Mouse (Mus musculus) heart, embryonic 14.5 days (tissue): ENCODE data around the gene Pde7b. TPM values are rescaled to one million over a fixed set of nuclear protein-coding genes. Genes with fewer than 3 reads are reported as not detected.

Experiments
- ATAC-seq: fragments of 200-750 bp; cut with Nextera tagmentation; 2 replicates; pipeline ENCODE4 v1.8.0; 2017; ENCODE audit warnings: low read depth, moderate TSS enrichment; ENCODE audit not compliant: insufficient number of reproducible peaks, insufficient read depth, low FRiP score
- H3K27ac ChIP-seq, 2 experiments: fragments of 200-500 bp in 1 of 2; fragments of 300-500 bp in 1 of 2; sonication (generic) in 1 of 2; replicated peaks in 1 of 2; 2 replicates each; pipeline ENCODE4 v1.5.1; 2012 to 2014; ENCODE audit warnings: low read depth in 2 of 2, low read length in 2 of 2, control low read depth in 1 of 2, mild to moderate bottlenecking in 1 of 2, mixed read lengths in 1 of 2; ENCODE audit not compliant: control insufficient read depth in 1 of 2, insufficient read depth in 1 of 2
- H3K27me3 ChIP-seq: fragments of 300-500 bp; sonication (generic); 2 replicates; pipeline ENCODE4 v1.6.1; 2014; ENCODE audit warnings: mild to moderate bottlenecking, low read length, control low read depth; ENCODE audit not compliant: control insufficient read depth, insufficient read depth
- H3K36me3 ChIP-seq: fragments of 300-500 bp; sonication (generic); 2 replicates; pipeline ENCODE4 v1.6.1; 2014; ENCODE audit warnings: mild to moderate bottlenecking, control low read depth, low read length, mixed read lengths; ENCODE audit not compliant: control insufficient read depth, insufficient read depth
- H3K4me1 ChIP-seq, 2 experiments: fragments of 200-500 bp in 1 of 2; fragments of 300-500 bp in 1 of 2; sonication (generic) in 1 of 2; 2 replicates each; pipeline ENCODE4 v1.6.1; 2012 to 2014; ENCODE audit warnings: low read length in 2 of 2, control low read depth in 1 of 2, mixed read lengths in 1 of 2; ENCODE audit not compliant: control insufficient read depth in 2 of 2, insufficient read depth in 2 of 2
- H3K4me2 ChIP-seq: fragments of 300-500 bp; sonication (generic); 2 replicates; pipeline ENCODE4 v1.6.1; 2014; ENCODE audit warnings: mild to moderate bottlenecking, low read length
- H3K4me3 ChIP-seq, 2 experiments: fragments of 200-500 bp in 1 of 2; fragments of 300-500 bp in 1 of 2; sonication (generic) in 1 of 2; 2 replicates each; pipeline ENCODE4 v1.5.1; 2012 to 2014; ENCODE audit warnings: low read length in 2 of 2, mild to moderate bottlenecking in 2 of 2, control low read depth in 1 of 2, low read depth in 1 of 2, moderate library complexity in 1 of 2; ENCODE audit not compliant: control insufficient read depth in 1 of 2, insufficient read depth in 1 of 2
- H3K9ac ChIP-seq: fragments of 300-500 bp; sonication (generic); 2 replicates; pipeline ENCODE4 v1.6.1; 2014; ENCODE audit warnings: mild to moderate bottlenecking, low read length
- H3K9me3 ChIP-seq: fragments of 300-500 bp; sonication (generic); 2 replicates; pipeline ENCODE4 v1.6.1; 2016; ENCODE audit warnings: low read length, control low read depth; ENCODE audit not compliant: control insufficient read depth
- WGBS: fragments of 180-500 bp; shearing (Covaris S2); extraction: QIAGEN DNeasy Blood & Tissue Kit; methylation state at CpG from one replicate; pipeline ENCODE4 v1.1.7; 2014; 5-methylcytosine and 5-hydroxymethylcytosine counted together
- polyA plus RNA-seq: library from polyadenylated mRNA; unstranded; fragments of >200 nt; fragmentation: Nextera tagmentation; extraction: Ambion mirVana; gene quantifications from 2 replicates; pipeline ENCODE4 v1.2.1, GENCODE M21; 2014

The Pde7b gene
- polyA plus RNA-seq, 1 experiment from 2014 or later = 12.2 TPM

- 89% methylated on average over 10 of the region's 10 CpGs for WGBS
- no peak overlapping the region for H3K9ac ChIP-seq
- H3K4me3 ChIP-seq = no peak overlapping the region
- peaks cover 4% of the 10 kb centered on the region; the same call in 1 of the 2 replicates for H3K36me3 ChIP-seq
- peaks cover 6 to 7% of the 10 kb centered on the region in 2 experiments; a peak in 2 of 4 replicates for H3K4me1 ChIP-seq
- no peak for ATAC-seq
- H3K4me2 ChIP-seq = no peak overlapping the region
- no peak overlapping the region for H3K27ac ChIP-seq
- H3K27me3 ChIP-seq = no peaks in the 10 kb centered on the region
- no peaks in the 10 kb centered on the region for H3K9me3 ChIP-seq
These were observed 303.5 kb downstream of the Pde7b start for GRCm38 (mm10) chr10:20421299-20421883.

- H3K9ac ChIP-seq = no peak overlapping the region
- WGBS = 45% methylated on average over 7 of the region's 7 CpGs
- no peak for ATAC-seq
- H3K27me3 ChIP-seq = no peaks in the 10 kb centered on the region
- H3K9me3 ChIP-seq = no peaks in the 10 kb centered on the region
- H3K4me1 ChIP-seq = peaks cover 6 to 7% of the 10 kb centered on the region in 2 experiments; a peak in 2 of 4 replicates
- no peak overlapping the region for H3K4me2 ChIP-seq
- H3K27ac ChIP-seq = no peak overlapping the region
- peaks cover 4% of the 10 kb centered on the region; the same call in 1 of the 2 replicates for H3K36me3 ChIP-seq
- no peak overlapping the region for H3K4me3 ChIP-seq
These were observed 304.6 kb downstream of the Pde7b start for GRCm38 (mm10) chr10:20420296-20420695.

GRCm38 (mm10) chr10:20418856-20419219 is 306.0 kb downstream of the Pde7b start:
- H3K9me3 ChIP-seq = no peaks in the 10 kb centered on the region
- H3K4me2 ChIP-seq = no peak overlapping the region
- no peak for ATAC-seq
- H3K36me3 ChIP-seq = peaks cover 4% of the 10 kb centered on the region; the same call in 1 of the 2 replicates
- no peaks in the 10 kb centered on the region for H3K27me3 ChIP-seq
- 68% methylated on average over 10 of the region's 10 CpGs for WGBS
- H3K4me3 ChIP-seq = no peak overlapping the region
- 0 out of 4 replicates have a peak overlapping the region, but pooled peaks of 1 of the 2 experiments have one; percentile 7 for H3K27ac ChIP-seq
- H3K4me1 ChIP-seq = peaks cover 6 to 7% of the 10 kb centered on the region in 2 experiments; a peak in 2 of 4 replicates
- no peak overlapping the region for H3K9ac ChIP-seq

- ATAC-seq = no peak
- peaks cover 6 to 7% of the 10 kb centered on the region in 2 experiments; a peak in 2 of 4 replicates for H3K4me1 ChIP-seq
- peaks cover 4% of the 10 kb centered on the region; the same call in 1 of the 2 replicates for H3K36me3 ChIP-seq
- no peak overlapping the region for H3K4me2 ChIP-seq
- no peak overlapping the region for H3K4me3 ChIP-seq
- H3K9me3 ChIP-seq = no peaks in the 10 kb centered on the region
- H3K27me3 ChIP-seq = no peaks in the 10 kb centered on the region
- no peak overlapping the region for H3K9ac ChIP-seq
- WGBS = 45% methylated on average over 11 of the region's 11 CpGs
- H3K27ac ChIP-seq = 0 out of 4 replicates have a peak overlapping the region, but pooled peaks of 1 of the 2 experiments have one; percentile 7
These were observed 306.5 kb downstream of the Pde7b start for GRCm38 (mm10) chr10:20418202-20418855.

GRCm38 (mm10) chr10:20409181-20409580 is 315.7 kb downstream of the Pde7b start:
- Histone ChIP-seq H3K36me3 (peaks cover 23% of the 10 kb centered on the region), H3K4me2 (no peak overlapping the region), H3K9me3 (no peaks in the 10 kb centered on the region), H3K4me3 (no peak overlapping the region), H3K27ac (peak overlapping the region; percentile 68 to 73), H3K4me1 (peaks cover 13 to 14% of the 10 kb centered on the region in 2 experiments), H3K27me3 (no peaks in the 10 kb centered on the region), H3K9ac (no peak overlapping the region)
- 15% methylated on average over 10 of the region's 10 CpGs for WGBS
- ATAC-seq = peak; percentile 78

- Histone ChIP-seq H3K4me3 (no peak overlapping the region), H3K36me3 (peaks cover 26% of the 10 kb centered on the region), H3K9ac (no peak overlapping the region), H3K27ac (peak overlapping the region; percentile 68 to 73), H3K27me3 (no peaks in the 10 kb centered on the region), H3K4me2 (no peak overlapping the region), H3K9me3 (no peaks in the 10 kb centered on the region), H3K4me1 (peaks cover 13 to 14% of the 10 kb centered on the region in 2 experiments)
- no peak for ATAC-seq
- 29% methylated on average over 3 of the region's 3 CpGs for WGBS
These were observed 316.5 kb downstream of the Pde7b start for GRCm38 (mm10) chr10:20408336-20408735.

- ATAC-seq = no peak
- Histone ChIP-seq H3K9ac (no peak overlapping the region), H3K27ac (no peak overlapping the region), H3K9me3 (no peaks in the 10 kb centered on the region), H3K4me2 (no peak overlapping the region), H3K4me1 (peaks cover 14% of the 10 kb centered on the region in 2 experiments), H3K36me3 (peaks cover 16% of the 10 kb centered on the region; the same call in 1 of the 2 replicates), H3K4me3 (no peak overlapping the region), H3K27me3 (no peaks in the 10 kb centered on the region)
- 72% methylated on average over 2 of the region's 2 CpGs for WGBS
These were observed 319.4 kb downstream of the Pde7b start for GRCm38 (mm10) chr10:20405471-20405870.
